Mouse (Mus musculus): ENCODE results near the gene Drap1.
A peak's percentile ranks its signal among the peaks of the same experiment; 100 is the strongest.
"Not testable (repeated sequence)": the region's sequence is repeated elsewhere in the genome, so short reads cannot be mapped to it uniquely, and the experiment has no call there.

The Drap1 gene

GRCm38 (mm10) chr19:5419630-5420029 lies 5.1 kb downstream of the Drap1 start:
- DNase-seq, result no peak

- no peak for DNase-seq
Observed at GRCm38 (mm10) chr19:5418750-5419466, 5.9 kb downstream of the Drap1 start.

GRCm38 (mm10) chr19:5414534-5414957 lies 10.2 kb downstream of the Drap1 start:
- no peak for DNase-seq

- DNase-seq, result no peak
Observed at GRCm38 (mm10) chr19:5413840-5414239, 10.9 kb downstream of the Drap1 start.

- DNase-seq, result no peak
Observed at GRCm38 (mm10) chr19:5411961-5412360, 12.8 kb downstream of the Drap1 start.

- no peak for DNase-seq
Observed at GRCm38 (mm10) chr19:5410641-5411040, 14.1 kb downstream of the Drap1 start.

GRCm38 (mm10) chr19:5409068-5409467 lies 15.7 kb downstream of the Drap1 start:
- no peak for DNase-seq

- no peak for DNase-seq
Observed at GRCm38 (mm10) chr19:5408057-5409001, 16.4 kb downstream of the Drap1 start.

GRCm38 (mm10) chr19:5407133-5407532 lies 17.6 kb downstream of the Drap1 start:
- DNase-seq, result peak; percentile 88

- peak; percentile 66 for DNase-seq
Observed at GRCm38 (mm10) chr19:5406531-5407126, 18.1 kb downstream of the Drap1 start.

GRCm38 (mm10) chr19:5405924-5406323 lies 18.9 kb downstream of the Drap1 start:
- no peak for DNase-seq

GRCm38 (mm10) chr19:5402293-5402692 lies 22.5 kb downstream of the Drap1 start, which contains the start of gene Tsga10ip:
Gene Tsga10ip, minus strand, starts transcription at chr19:5402526.
- no peak for DNase-seq

GRCm38 (mm10) chr19:5401073-5401472 lies 23.7 kb downstream of the Drap1 start:
- not testable (repeated sequence) for DNase-seq

- no peak for DNase-seq
Observed at GRCm38 (mm10) chr19:5395371-5395770, 29.4 kb downstream of the Drap1 start.

GRCm38 (mm10) chr19:5394168-5394567 lies 30.6 kb downstream of the Drap1 start:
- DNase-seq, result no peak

GRCm38 (mm10) chr19:5392892-5393291 lies 31.9 kb downstream of the Drap1 start:
- no peak for DNase-seq

- DNase-seq, result no peak
Observed at GRCm38 (mm10) chr19:5390416-5390815, 34.4 kb downstream of the Drap1 start.

- peak; percentile 74 for DNase-seq
Observed at GRCm38 (mm10) chr19:5389647-5390046, 35.1 kb downstream of the Drap1 start.

GRCm38 (mm10) chr19:5388588-5389242 lies 36.1 kb downstream of the Drap1 start, which contains the start of gene Sart1:
Gene Sart1, minus strand, starts transcription at chr19:5388703.
- DNase-seq, result peak; percentile 96

- DNase-seq, result peak; percentile 66
Observed at GRCm38 (mm10) chr19:5388011-5388441, 36.8 kb downstream of the Drap1 start.

GRCm38 (mm10) chr19:5384715-5385114 lies 40.1 kb downstream of the Drap1 start:
- no peak for DNase-seq

- no peak for DNase-seq
Observed at GRCm38 (mm10) chr19:5383326-5383725, 41.5 kb downstream of the Drap1 start.

- no peak for DNase-seq
Observed at GRCm38 (mm10) chr19:5377446-5377845, 47.3 kb downstream of the Drap1 start.
